Mouse (Mus musculus): Measurements from ENCODE around the gene P2rx1. TPM values are rescaled to one million over a fixed set of nuclear protein-coding genes. Genes with fewer than 3 reads are reported as not detected.

P2rx1 gene
- polyA plus RNA-seq, 1 experiment from 2014 or later = 1.8 TPM

DNA sequence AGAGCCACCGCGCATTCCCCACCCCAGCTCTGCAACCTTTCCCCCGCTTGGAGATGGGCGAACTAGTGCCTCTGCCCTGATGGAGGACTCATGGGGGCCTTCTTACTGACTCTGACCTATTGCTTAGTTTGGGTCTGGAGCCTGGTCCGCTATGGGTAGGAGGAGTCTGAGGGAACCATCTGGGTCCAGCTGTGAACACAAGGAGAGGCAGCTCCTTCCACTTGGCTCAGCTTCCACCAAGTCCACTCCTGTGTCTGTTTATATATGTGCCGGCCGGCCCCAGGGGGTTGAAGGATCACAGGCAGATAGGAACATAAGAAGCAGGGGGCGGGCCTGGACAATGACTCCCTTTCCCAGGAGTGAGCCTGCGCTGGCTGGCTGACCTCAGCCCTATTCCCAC is 6.9 kb upstream of the P2rx1 start:
- H3K9me3 ChIP-seq = no peaks in the 10 kb centered on the region
- 62% methylated on average over 9 of the region's 9 CpGs for WGBS
- H3K4me1 ChIP-seq (replicated peaks) = peaks cover 16% of the 10 kb centered on the region; the same call in 1 of the 2 replicates
- H3K36me3 ChIP-seq = no peaks in the 10 kb centered on the region
- no peak overlapping the region for H3K4me3 ChIP-seq
- peaks cover 4% of the 10 kb centered on the region; the same call in 1 of the 2 replicates for H3K27me3 ChIP-seq (ENCODE audit: insufficient read depth, poor library complexity, severe bottlenecking)
- no peak for DNase-seq (ENCODE audit: low spot score)
- H3K27ac ChIP-seq = 0 out of 2 replicates have a peak overlapping the region, but pooled peaks have one; percentile 3

DNA sequence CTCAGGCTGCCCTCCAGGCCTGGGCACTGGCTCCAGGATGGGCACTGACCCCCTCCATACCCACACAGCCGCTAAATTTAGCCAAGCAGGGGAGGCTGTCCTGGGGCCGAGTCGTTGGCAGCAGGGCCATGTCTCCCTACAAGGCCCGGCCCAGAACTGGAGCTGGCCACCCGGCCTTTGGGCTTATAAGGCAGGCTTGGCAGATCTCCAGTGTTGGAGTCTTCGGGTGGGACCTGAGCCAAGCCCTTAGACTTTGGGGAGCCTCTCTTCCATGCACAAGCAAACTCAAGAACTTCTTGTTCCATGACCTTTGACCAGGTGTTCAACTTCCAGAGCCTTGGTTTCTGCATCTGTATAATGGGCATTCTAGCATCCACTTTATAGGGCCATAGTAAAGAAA is 2.6 kb upstream of the P2rx1 start:
- Histone ChIP-seq H3K9me3 (no peaks in the 10 kb centered on the region), H3K27me3 (ENCODE audit: insufficient read depth, poor library complexity, severe bottlenecking) (peaks cover 14% of the 10 kb centered on the region; the same call in 1 of the 2 replicates), H3K27ac (no peak overlapping the region), H3K4me1 (replicated peaks) (peaks cover 24% of the 10 kb centered on the region), H3K36me3 (no peaks in the 10 kb centered on the region), H3K4me3 (no peak overlapping the region)
- 95% methylated on average over 6 of the region's 6 CpGs for WGBS
- no peak for DNase-seq (ENCODE audit: low spot score)

DNA sequence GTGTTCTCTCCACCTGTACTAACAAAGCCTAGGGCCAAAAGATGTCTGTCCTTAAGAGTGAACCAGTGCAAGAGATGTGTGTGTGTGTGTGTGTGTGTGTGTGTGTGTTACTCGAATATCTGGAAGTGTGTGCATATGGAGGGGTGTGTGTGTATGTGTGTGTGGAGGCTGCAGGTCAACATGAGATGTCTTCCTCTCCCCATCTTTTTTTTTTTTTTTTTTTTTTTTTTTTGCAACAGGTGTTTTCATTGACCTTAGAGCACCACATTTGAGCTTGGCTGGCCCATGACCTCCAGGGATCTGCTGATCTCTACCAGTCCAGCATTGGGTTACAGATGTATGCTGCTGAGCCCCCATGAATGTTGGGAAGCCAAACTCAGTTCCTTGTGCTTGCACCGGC is 2.1 kb upstream of the P2rx1 start:
- Histone ChIP-seq H3K36me3 (no peaks in the 10 kb centered on the region), H3K9me3 (no peaks in the 10 kb centered on the region), H3K27me3 (ENCODE audit: insufficient read depth, poor library complexity, severe bottlenecking) (peaks cover 14% of the 10 kb centered on the region; the same call in 1 of the 2 replicates), H3K4me3 (no peak overlapping the region), H3K27ac (no peak overlapping the region), H3K4me1 (replicated peaks) (peaks cover 22% of the 10 kb centered on the region)
- DNase-seq (ENCODE audit: low spot score) = no peak
- 94% methylated on average over 2 of the region's 2 CpGs for WGBS

DNA sequence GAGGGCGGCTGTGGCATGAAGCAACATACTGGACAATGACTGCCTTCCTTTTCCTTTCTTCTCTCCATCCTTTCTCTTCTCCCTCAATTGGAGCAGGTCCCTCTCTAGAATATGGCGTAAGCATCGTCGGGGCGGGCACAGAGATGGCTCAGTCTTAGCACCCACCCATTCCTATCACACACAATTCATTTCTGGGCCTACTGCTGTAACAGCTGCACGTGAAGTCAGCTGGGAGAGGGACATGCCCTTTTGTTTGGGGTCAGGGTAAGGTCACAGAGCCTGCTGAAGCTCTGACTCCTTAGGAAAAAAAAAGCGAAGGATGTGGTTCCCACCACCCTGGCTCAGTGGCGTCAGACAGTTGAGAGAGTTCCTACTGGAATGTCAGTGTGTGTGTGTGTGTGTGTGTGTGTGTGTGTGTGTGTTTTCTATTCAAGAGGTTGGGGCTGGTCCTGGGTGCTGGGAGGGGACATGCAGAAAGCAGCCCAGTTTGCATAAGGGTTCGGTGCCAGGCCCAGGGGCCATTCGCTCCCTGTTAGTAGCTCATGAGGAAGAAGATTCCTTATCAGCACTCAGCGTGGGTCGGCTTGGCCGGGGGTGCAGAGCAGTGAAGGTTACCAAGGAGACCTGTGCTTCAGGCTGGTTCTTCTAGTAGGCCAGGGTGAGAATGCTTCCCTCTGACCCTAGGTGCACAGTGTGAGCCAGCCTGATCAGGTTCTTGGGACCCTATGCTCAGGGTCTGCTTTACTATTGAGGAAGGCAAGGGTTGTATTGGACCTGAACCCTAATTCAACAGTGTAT is 1.2 kb upstream of the P2rx1 start:
- no peak for DNase-seq (ENCODE audit: low spot score)
- no peak overlapping the region for H3K27ac ChIP-seq
- peaks cover 17% of the 10 kb centered on the region for H3K4me1 ChIP-seq (replicated peaks)
- H3K36me3 ChIP-seq = no peaks in the 10 kb centered on the region
- 67% methylated on average over 13 of the region's 13 CpGs for WGBS
- no peaks in the 10 kb centered on the region for H3K9me3 ChIP-seq
- H3K4me3 ChIP-seq = no peak overlapping the region
- H3K27me3 ChIP-seq (ENCODE audit: insufficient read depth, poor library complexity, severe bottlenecking) = peaks cover 14% of the 10 kb centered on the region; the same call in 1 of the 2 replicates

DNA sequence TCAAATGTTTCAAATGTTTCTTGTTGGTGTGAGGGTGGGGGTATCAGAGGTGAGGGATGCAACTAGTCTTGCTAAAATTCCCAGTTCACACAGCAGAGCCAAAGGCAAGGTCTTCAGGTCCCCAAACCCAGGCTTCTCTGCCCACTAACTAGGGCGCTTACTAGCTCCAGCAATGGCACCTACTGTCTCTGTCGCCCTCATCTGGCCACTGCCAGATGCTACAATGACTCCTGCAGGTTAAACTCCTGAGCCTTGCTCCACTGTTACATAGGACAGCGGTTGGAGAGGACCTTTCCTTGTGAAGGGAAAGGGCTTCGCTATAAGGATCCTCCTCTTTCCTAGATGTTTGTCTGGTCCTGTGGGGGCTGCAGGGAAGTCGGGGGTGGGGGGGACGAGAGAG is 2.1 kb downstream of the P2rx1 start:
- WGBS = 14% methylated on average over 6 of the region's 6 CpGs
- DNase-seq (ENCODE audit: low spot score) = peak; percentile 65
- Histone ChIP-seq H3K9me3 (peaks cover 2% of the 10 kb centered on the region; the same call in 1 of the 2 replicates), H3K27ac (no peak overlapping the region), H3K4me3 (no peak overlapping the region), H3K27me3 (ENCODE audit: insufficient read depth, poor library complexity, severe bottlenecking) (0 out of 2 replicates have a peak, but pooled peaks cover 10% of the 10 kb centered on the region), H3K36me3 (no peaks in the 10 kb centered on the region), H3K4me1 (replicated peaks) (peaks cover 17% of the 10 kb centered on the region)

DNA sequence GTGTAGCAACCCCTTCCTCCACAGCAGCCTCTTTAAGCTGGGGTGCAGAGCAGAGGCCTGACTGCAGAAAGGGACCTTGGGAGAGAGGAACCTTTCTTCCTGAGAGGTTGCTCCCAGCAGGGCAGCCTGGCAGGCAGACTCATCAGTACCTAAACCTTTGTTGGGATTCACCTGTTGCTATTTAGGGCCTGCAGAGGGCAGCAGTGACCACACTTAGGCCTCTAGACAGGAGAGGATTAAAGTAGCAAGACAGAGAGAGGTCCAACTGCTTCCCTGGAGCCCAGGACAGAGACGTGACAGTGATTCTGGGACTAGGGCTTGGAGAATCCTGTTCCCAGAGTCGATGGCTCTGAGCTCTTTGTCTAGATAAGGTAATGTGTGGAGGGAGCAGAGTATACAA is 7.5 kb downstream of the P2rx1 start:
- Histone ChIP-seq H3K27me3 (ENCODE audit: insufficient read depth, poor library complexity, severe bottlenecking) (peaks cover 25% of the 10 kb centered on the region), H3K36me3 (no peaks in the 10 kb centered on the region), H3K4me3 (no peak overlapping the region), H3K9me3 (peaks cover 2% of the 10 kb centered on the region; the same call in 1 of the 2 replicates), H3K4me1 (replicated peaks) (0 out of 2 replicates have a peak, but pooled peaks cover 4% of the 10 kb centered on the region), H3K27ac (no peak overlapping the region)
- DNase-seq (ENCODE audit: low spot score) = peak; percentile 60
- 11% methylated on average over 2 of the region's 2 CpGs for WGBS

DNA sequence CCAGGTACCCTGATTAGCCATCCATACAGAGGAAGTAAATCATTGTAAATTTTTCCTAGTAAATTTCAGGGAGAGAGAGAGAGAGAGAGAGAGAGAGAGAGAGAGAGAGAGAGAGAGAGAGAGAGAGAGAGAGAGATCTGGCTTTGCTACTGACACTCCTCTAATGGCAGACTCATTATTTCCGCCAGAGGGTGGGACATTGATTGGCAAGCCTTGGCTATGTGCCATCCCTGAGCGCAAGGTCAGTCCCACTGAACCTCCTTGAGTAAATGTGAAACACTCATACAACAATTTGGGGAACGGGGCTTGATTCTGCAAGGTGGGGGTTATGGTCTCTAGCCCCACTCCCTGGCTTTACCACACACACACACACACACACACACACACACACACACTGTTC is 8.2 kb downstream of the P2rx1 start:
- H3K27me3 ChIP-seq (ENCODE audit: insufficient read depth, poor library complexity, severe bottlenecking) = peaks cover 25% of the 10 kb centered on the region
- H3K36me3 ChIP-seq = no peaks in the 10 kb centered on the region
- H3K27ac ChIP-seq = no peak overlapping the region
- H3K9me3 ChIP-seq = peaks cover 2% of the 10 kb centered on the region; the same call in 1 of the 2 replicates
- H3K4me1 ChIP-seq (replicated peaks) = 0 out of 2 replicates have a peak, but pooled peaks cover 4% of the 10 kb centered on the region
- 79% methylated on average over 3 of the region's 3 CpGs for WGBS
- DNase-seq (ENCODE audit: low spot score) = no peak
- no peak overlapping the region for H3K4me3 ChIP-seq

DNA sequence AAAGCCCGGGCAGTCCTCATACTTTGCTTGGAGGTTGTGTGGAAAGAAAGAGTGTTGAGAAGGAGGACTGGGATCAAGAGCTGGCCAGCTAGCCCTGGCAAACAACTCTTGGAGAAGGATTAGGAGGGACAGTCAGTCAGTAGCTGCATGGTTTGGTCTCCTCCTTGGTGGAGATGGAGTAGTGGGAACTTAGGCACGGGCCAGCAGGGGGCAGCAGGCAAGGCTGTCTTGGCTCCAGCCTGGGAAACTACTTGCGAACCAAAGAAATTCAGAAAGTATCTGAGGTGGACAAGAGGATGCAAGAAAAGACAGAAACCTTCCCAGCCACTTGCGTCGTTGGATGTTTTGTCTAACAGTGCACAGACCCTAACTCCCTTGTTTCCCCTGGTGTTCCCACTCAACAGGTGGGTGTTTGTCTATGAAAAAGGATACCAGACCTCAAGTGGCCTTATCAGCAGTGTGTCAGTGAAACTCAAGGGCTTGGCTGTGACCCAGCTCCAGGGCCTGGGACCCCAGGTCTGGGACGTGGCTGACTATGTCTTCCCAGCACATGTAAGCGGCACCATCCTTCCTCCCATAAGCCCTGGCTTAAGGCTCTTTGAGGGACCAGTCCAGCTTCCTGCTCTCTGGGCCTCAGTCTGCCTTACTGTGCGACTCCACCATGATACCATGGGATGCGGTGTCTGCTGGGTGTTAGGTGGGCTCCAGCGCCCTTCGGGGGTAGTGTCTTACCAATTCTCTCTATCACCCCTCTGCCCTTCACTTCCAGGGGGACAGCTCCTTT is 9.0 kb downstream of the P2rx1 start:
- peaks cover 2% of the 10 kb centered on the region; the same call in 1 of the 2 replicates for H3K9me3 ChIP-seq
- no peak overlapping the region for H3K27ac ChIP-seq
- 0 out of 2 replicates have a peak, but pooled peaks cover 4% of the 10 kb centered on the region for H3K4me1 ChIP-seq (replicated peaks)
- peaks cover 25% of the 10 kb centered on the region for H3K27me3 ChIP-seq (ENCODE audit: insufficient read depth, poor library complexity, severe bottlenecking)
- WGBS = 62% methylated on average over 11 of the region's 11 CpGs
- H3K4me3 ChIP-seq = no peak overlapping the region
- no peaks in the 10 kb centered on the region for H3K36me3 ChIP-seq
- peak; percentile 53 for DNase-seq (ENCODE audit: low spot score)

DNA sequence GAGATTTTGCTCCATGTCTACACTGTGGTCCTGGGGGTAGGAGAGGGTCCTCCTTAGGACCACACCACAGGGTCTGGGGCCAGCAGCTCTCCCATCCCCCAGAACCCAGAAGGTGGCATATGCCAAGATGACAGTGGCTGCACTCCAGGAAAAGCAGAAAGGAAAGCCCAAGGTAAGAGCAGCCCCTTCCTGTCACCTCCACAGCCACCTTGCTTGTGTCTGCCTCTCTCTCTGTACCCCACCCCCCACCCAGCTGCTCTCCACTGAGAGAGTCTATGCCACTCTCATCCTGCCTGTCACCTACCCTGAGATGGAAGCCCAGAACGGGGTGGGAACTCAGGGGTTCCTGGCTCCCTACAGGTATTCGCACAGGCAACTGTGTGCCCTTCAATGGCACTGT is 9.9 kb downstream of the P2rx1 start:
- Histone ChIP-seq H3K27ac (no peak overlapping the region), H3K9me3 (peaks cover 2% of the 10 kb centered on the region; the same call in 1 of the 2 replicates), H3K4me1 (replicated peaks) (peaks cover 6% of the 10 kb centered on the region), H3K27me3 (ENCODE audit: insufficient read depth, poor library complexity, severe bottlenecking) (peaks cover 26% of the 10 kb centered on the region), H3K4me3 (no peak overlapping the region), H3K36me3 (no peaks in the 10 kb centered on the region)
- DNase-seq (ENCODE audit: low spot score) = no peak
- WGBS = 63% methylated on average over 2 of the region's 2 CpGs

DNA sequence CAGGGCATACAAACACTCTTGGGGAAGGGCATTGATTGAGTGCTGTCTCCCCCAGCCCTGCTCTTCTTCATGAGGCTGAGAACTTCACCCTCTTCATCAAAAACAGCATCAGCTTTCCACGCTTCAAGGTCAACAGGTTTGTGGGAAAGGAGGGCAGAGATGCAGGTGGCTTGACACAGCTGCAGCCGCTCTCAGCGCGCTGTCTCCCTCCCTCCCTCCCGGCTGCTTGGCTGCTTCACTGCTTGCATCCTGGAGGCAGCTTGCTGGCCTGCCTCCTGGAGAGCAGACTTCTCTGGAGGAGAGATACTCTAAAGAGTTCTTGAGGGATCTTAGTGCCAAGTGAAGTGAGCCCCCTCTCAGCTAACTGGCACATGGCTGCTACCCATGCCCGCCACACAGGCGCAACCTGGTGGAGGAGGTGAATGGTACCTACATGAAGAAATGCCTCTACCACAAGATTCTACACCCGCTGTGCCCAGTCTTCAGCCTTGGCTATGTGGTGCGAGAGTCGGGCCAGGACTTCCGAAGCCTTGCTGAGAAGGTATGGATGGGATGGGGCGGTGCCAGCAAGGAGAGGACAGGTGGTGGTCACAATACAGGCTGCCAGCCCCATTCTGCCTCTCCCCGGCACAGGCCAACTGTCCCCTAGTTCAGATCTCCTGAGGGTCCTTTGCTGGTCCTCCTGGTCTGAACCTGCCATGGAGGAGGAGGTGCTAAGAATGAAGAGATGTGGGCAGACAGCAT is 10.8 kb downstream of the P2rx1 start:
- 55% methylated on average over 13 of the region's 13 CpGs for WGBS
- peaks cover 30% of the 10 kb centered on the region for H3K27me3 ChIP-seq (ENCODE audit: insufficient read depth, poor library complexity, severe bottlenecking)
- no peaks in the 10 kb centered on the region for H3K9me3 ChIP-seq
- H3K4me1 ChIP-seq (replicated peaks) = peaks cover 10% of the 10 kb centered on the region
- no peak overlapping the region for H3K27ac ChIP-seq
- no peak for DNase-seq (ENCODE audit: low spot score)
- no peaks in the 10 kb centered on the region for H3K36me3 ChIP-seq
- no peak overlapping the region for H3K4me3 ChIP-seq

DNA sequence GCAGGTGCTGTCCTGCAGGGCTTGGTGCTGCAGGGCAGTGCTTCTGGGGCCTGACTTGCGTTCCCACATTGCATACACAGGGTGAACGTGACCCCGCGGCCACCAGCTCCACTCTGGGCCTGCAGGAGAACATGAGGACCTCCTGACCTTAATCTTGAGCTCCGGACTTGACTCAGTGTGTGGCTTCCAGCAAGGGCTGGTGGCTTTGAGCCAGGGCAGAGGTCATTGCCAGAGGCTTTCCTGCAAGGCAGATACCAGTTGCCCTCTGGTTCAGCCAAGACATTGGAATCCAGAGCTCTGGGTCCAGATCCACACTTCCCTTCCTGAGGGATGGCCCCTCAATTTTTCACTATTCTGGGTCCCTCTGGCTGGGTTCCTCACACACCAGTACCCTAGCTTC is 15.1 kb downstream of the P2rx1 start:
- 64% methylated on average over 5 of the region's 5 CpGs for WGBS
- Histone ChIP-seq H3K36me3 (no peaks in the 10 kb centered on the region), H3K27ac (no peak overlapping the region), H3K9me3 (no peaks in the 10 kb centered on the region), H3K27me3 (ENCODE audit: insufficient read depth, poor library complexity, severe bottlenecking) (peaks cover 57% of the 10 kb centered on the region), H3K4me3 (no peak overlapping the region), H3K4me1 (replicated peaks) (peaks cover 15% of the 10 kb centered on the region)
- DNase-seq (ENCODE audit: low spot score) = no peak

DNA sequence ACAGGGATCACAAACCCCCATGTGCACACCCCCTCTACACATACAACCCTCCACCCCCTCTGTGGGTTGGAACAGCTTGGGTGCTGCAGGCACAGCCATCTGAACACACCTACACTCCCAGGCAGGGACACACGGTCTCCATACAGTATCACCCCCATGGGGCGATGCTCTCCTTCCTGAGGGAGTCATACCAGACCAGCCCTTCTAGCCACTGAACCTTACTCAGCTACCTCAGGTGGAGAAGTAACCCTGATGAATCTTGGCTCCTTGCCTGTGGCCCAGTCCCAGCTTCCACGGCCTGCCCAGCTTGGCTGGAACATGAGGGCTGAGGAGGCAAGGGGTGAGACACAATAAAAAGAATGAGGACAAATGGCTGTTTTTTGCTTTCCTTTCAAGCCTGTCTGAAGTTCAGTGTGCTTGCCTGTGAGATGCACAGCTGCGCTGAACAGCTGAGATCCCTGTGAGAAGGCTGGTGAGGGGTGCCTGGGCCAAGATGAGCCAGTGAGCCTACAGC is 16.0 kb downstream of the P2rx1 start:
- H3K36me3 ChIP-seq = no peaks in the 10 kb centered on the region
- no peak overlapping the region for H3K4me3 ChIP-seq
- peaks cover 23% of the 10 kb centered on the region for H3K4me1 ChIP-seq (replicated peaks)
- WGBS = 85% methylated on average over 4 of the region's 4 CpGs
- H3K9me3 ChIP-seq = no peaks in the 10 kb centered on the region
- H3K27me3 ChIP-seq (ENCODE audit: insufficient read depth, poor library complexity, severe bottlenecking) = peaks cover 57% of the 10 kb centered on the region
- no peak overlapping the region for H3K27ac ChIP-seq
- no peak for DNase-seq (ENCODE audit: low spot score)
